Mouse (Mus musculus) spleen, adult 2 months (tissue): ENCODE results near the gene Gtf2h3. TPM values are rescaled to one million over a fixed set of nuclear protein-coding genes. Genes with fewer than 3 reads are reported as not detected.

ENCODE experiments used
- DNase-seq, 2 experiments: peaks; one replicate each; pipeline versions ENCODE4 v3.0.0 to v3.0.0-alpha.2; 2012 to 2021; ENCODE audit warnings: low spot score in 2 of 2, low read depth in 1 of 2
- H3K27ac ChIP-seq: fragments of 200-500 bp; 2 replicates; pipeline ENCODE4 v1.5.1; 2012; ENCODE audit warnings: low read length, inconsistent platforms; ENCODE audit not compliant: insufficient read depth
- H3K27me3 ChIP-seq: fragments of 200-500 bp; 2 replicates; pipeline ENCODE4 v1.6.1; 2012; ENCODE audit warnings: mild to moderate bottlenecking, moderate library complexity, low read length, inconsistent platforms; ENCODE audit not compliant: control insufficient read depth, insufficient read depth
- H3K36me3 ChIP-seq: fragments of 200-500 bp; 2 replicates; pipeline ENCODE4 v1.6.1; 2012; ENCODE audit warnings: mild to moderate bottlenecking, low read length, inconsistent platforms; ENCODE audit not compliant: control insufficient read depth, insufficient read depth
- H3K4me1 ChIP-seq: fragments of 200-500 bp; 2 replicates; pipeline ENCODE4 v1.6.1; 2011; ENCODE audit warnings: inconsistent platforms; ENCODE audit not compliant: control insufficient read depth, insufficient read depth, insufficient read length
- H3K4me3 ChIP-seq: fragments of 200-500 bp; 2 replicates; pipeline ENCODE4 v1.5.1; 2011; ENCODE audit warnings: mild to moderate bottlenecking, inconsistent platforms; ENCODE audit not compliant: insufficient read depth, insufficient read length; ENCODE audit errors: extremely low read depth
- CTCF ChIP-seq: fragments of 200-500 bp; IDR thresholded peaks from 2 replicates; pipeline ENCODE4 v1.5.1; 2011; ENCODE audit warnings: mild to moderate bottlenecking, inconsistent platforms; ENCODE audit not compliant: insufficient read depth, insufficient read length, insufficient replicate concordance; ENCODE audit errors: extremely low read depth
- POLR2A ChIP-seq: fragments of 200-500 bp; IDR thresholded peaks from 2 replicates; pipeline ENCODE4 v1.6.1; 2011; ENCODE audit warnings: low read depth, low read length, inconsistent platforms
- WGBS: fragments of 180-500 bp; shearing (Covaris S2); methylation state at CpG from one replicate; pipeline ENCODE4 v1.1.7; 2018; 5-methylcytosine and 5-hydroxymethylcytosine counted together
- polyA plus RNA-seq: library from polyadenylated mRNA; depleted of rRNA; stranded (reverse); fragments of >200 nt; gene quantifications from 2 replicates; pipeline ENCODE4 v1.2.3, GENCODE M21; 2012

The Gtf2h3 gene
- polyA plus RNA-seq, 1 experiment = 29.4 TPM

- no peak for DNase-seq
- no peak for TF ChIP-seq CTCF
- TF ChIP-seq POLR2A = no peak
- 80% methylated on average over 5 of the region's 5 CpGs for WGBS
- Histone ChIP-seq H3K36me3 (no peaks in the 10 kb centered on the region), H3K4me1 (peaks cover 10% of the 10 kb centered on the region), H3K27me3 (peaks cover 6% of the 10 kb centered on the region), H3K4me3 (no peak overlapping the region), H3K27ac (no peak overlapping the region)
These were observed 43.9 kb upstream of the Gtf2h3 start for GRCm38 (mm10) chr5:124535016-124535415.

- TF ChIP-seq POLR2A (no peak), CTCF (no peak)
- H3K4me3 ChIP-seq = no peak overlapping the region
- DNase-seq = peak in 1 of 2 experiments; percentile 29
- 15% methylated on average over 17 of the region's 17 CpGs for WGBS
- H3K4me1 ChIP-seq = peaks cover 4% of the 10 kb centered on the region; the same call in 1 of the 2 replicates
- H3K27ac ChIP-seq = no peak overlapping the region
- no peaks in the 10 kb centered on the region for H3K27me3 ChIP-seq
- no peaks in the 10 kb centered on the region for H3K36me3 ChIP-seq
These were observed 42.2 kb upstream of the Gtf2h3 start for GRCm38 (mm10) chr5:124536776-124537175.

- 78% methylated on average over 16 of the region's 16 CpGs for WGBS
- Histone ChIP-seq H3K27ac (no peak overlapping the region), H3K27me3 (no peaks in the 10 kb centered on the region), H3K36me3 (peaks cover 7% of the 10 kb centered on the region), H3K4me3 (no peak overlapping the region), H3K4me1 (peaks cover 6% of the 10 kb centered on the region; the same call in 1 of the 2 replicates)
- TF ChIP-seq POLR2A (no peak), CTCF (peak; percentile 33; the same call in 1 of the 2 replicates)
- peak; percentile 68 to 73 for DNase-seq
These were observed 39.8 kb upstream of the Gtf2h3 start for GRCm38 (mm10) chr5:124538813-124539792.

- no peak for TF ChIP-seq CTCF
- TF ChIP-seq POLR2A = no peak
- H3K36me3 ChIP-seq = peaks cover 15% of the 10 kb centered on the region
- 72% methylated on average over 4 of the region's 4 CpGs for WGBS
- no peak for DNase-seq
- H3K27ac ChIP-seq = peak overlapping the region; percentile 84; the same call in 1 of the 2 replicates
- peaks cover 6% of the 10 kb centered on the region; the same call in 1 of the 2 replicates for H3K4me1 ChIP-seq
- no peak overlapping the region for H3K4me3 ChIP-seq
- H3K27me3 ChIP-seq = no peaks in the 10 kb centered on the region
These were observed 39.0 kb upstream of the Gtf2h3 start for GRCm38 (mm10) chr5:124539905-124540304.

GRCm38 (mm10) chr5:124540383-124540786 is 38.6 kb upstream of the Gtf2h3 start, which contains the start of gene Tmed2:
TSS of gene Tmed2 (plus strand) at chr5:124540695.
- no peaks in the 10 kb centered on the region for H3K27me3 ChIP-seq
- TF ChIP-seq CTCF = 0 out of 2 replicates have a peak, but pooled peaks have one; percentile 11
- TF ChIP-seq POLR2A = no peak
- peak within 1 kb of the TSS; percentile 84 for H3K27ac ChIP-seq
- peak within 1 kb of the TSS; percentile 86 for H3K4me3 ChIP-seq
- H3K36me3 ChIP-seq = peaks cover 18% of the 10 kb centered on the region
- H3K4me1 ChIP-seq = peaks cover 6% of the 10 kb centered on the region; the same call in 1 of the 2 replicates
- under 1% methylated on average over 35 of the region's 35 CpGs for WGBS
- DNase-seq = peak; percentile 90 to 92

GRCm38 (mm10) chr5:124540905-124541601 is 37.9 kb upstream of the Gtf2h3 start:
- no peak for TF ChIP-seq POLR2A
- TF ChIP-seq CTCF = no peak
- peaks cover 6% of the 10 kb centered on the region; the same call in 1 of the 2 replicates for H3K4me1 ChIP-seq
- WGBS = under 1% methylated on average over 78 of the region's 89 CpGs
- no peaks in the 10 kb centered on the region for H3K27me3 ChIP-seq
- peak in 1 of 2 experiments; percentile 40 for DNase-seq
- H3K4me3 ChIP-seq = peak overlapping the region; percentile 86
- peak overlapping the region; percentile 75 for H3K27ac ChIP-seq
- H3K36me3 ChIP-seq = peaks cover 22% of the 10 kb centered on the region
